Comparison of ENCODE assay signal across 18 mouse cellular contexts in the genomic region with DNA sequence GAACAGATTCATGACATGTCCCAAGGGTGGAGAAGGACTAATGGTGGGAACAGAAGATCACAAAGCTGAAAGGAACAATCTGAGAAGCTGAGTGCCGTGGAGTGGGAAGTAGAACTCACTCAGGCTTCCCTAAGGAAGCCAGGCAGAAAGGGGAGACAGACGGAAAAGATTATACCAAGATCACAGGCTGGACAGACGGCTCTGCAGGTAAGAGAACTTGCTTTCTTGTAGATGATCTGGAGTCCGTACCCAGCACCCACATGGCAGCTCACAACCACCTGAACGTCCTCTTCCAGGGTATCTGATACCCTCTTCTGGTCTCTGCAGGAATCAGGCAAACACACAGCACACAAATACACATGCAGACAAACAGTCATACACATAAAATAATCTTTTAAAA. TPM values are rescaled to one million over a fixed set of nuclear protein-coding genes. Genes with fewer than 3 reads are reported as not detected.
"Had no signal": no experiment of that assay in that cellular context is flagged by ENCODE, and none has a peak within 500 bp of the region (broad histone marks: within the 10 kb centered on the region; RNA-seq: fewer than 3 reads in every experiment).

No protein-coding gene starts in this region.

- H3K27ac ChIP-seq: neural tube, embryonic 13.5 days; neural tube, embryonic 15.5 days; stomach, embryonic 15.5 days; stomach, postnatal 0 days had no signal

- DNase-seq: right cerebral cortex, adult 18-20 months; right cerebral cortex, postnatal 14 days; right cerebral cortex, postnatal 25 days; right cerebral cortex, postnatal 4 days; spleen, adult 18-20 months; thymus, adult 18-20 months; thymus, adult 2 months; thymus, postnatal 14 days; thymus, postnatal 25 days; thymus, postnatal 36 days; thymus, postnatal 4 days had no signal

- H3K27me3 ChIP-seq: neural tube, embryonic 13.5 days; stomach, embryonic 15.5 days had no signal

- H3K4me2 ChIP-seq: neural tube, embryonic 13.5 days; neural tube, embryonic 15.5 days; stomach, embryonic 15.5 days had no signal

- H3K36me3 ChIP-seq: neural tube, embryonic 13.5 days; neural tube, embryonic 15.5 days; stomach, embryonic 15.5 days had no signal

- H3K9me3 ChIP-seq: neural tube, embryonic 13.5 days; neural tube, embryonic 15.5 days; stomach, embryonic 15.5 days had no signal

- H3K4me3 ChIP-seq: neural tube, embryonic 13.5 days; neural tube, embryonic 15.5 days; stomach, embryonic 15.5 days had no signal

- H3K9ac ChIP-seq: neural tube, embryonic 13.5 days; neural tube, embryonic 15.5 days; stomach, embryonic 15.5 days had no signal

RNA-seq across cellular contexts. Expression of a gene that starts 51.3 kb away (rescaled TPM):
- total RNA-seq: neutrophil, adult 5-6 weeks had no signal
- polyA plus RNA-seq: neural tube, embryonic 13.5 days; neural tube, embryonic 14.5 days; neural tube, embryonic 15.5 days; spleen, adult 2 months; thymus, adult 2 months had no signal
